Mouse (Mus musculus) thymus, postnatal 0 days (tissue): ENCODE measurements around the gene Prkcd. TPM values are rescaled to one million over a fixed set of nuclear protein-coding genes. Genes with fewer than 3 reads are reported as not detected.

Experiments
- DNase-seq: peaks from one replicate; pipeline ENCODE4 v3.0.0-alpha.2; 2015; ENCODE audit warnings: low spot score
- polyA plus RNA-seq: library from polyadenylated mRNA; unstranded; fragments of >200 nt; fragmentation: Nextera tagmentation; extraction: Ambion mirVana; gene quantifications from 2 replicates; pipeline ENCODE4 v1.2.1, GENCODE M21; 2015

The Prkcd gene
- polyA plus RNA-seq, 1 experiment from 2014 or later = 63.7 TPM

GRCm38 (mm10) chr14:30635219-30635910, 9.4 kb upstream of the Prkcd start:
- DNase-seq = no peak

GRCm38 (mm10) chr14:30634418-30634817, 8.4 kb upstream of the Prkcd start:
- no peak for DNase-seq

DNA sequence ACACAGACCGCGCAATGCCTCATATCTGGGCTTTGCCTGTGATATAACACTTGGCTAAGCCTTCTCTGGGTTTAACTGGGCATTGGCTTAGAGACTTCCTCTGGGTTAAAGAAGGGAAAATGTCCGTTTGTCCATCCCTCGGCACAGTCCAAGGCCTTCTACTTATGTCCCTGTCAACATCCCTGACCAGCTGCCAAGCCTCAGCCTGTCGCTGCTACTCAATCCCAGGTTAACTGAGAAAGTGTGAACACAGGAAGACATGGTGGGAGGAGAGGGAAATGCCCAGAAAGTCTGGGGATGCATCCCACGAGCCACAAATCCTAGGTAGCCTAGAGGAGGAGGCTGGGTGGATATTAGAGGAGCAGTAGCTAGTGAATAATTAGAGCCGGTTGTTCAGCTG, 7.7 kb upstream of the Prkcd start:
- no peak for DNase-seq

DNA sequence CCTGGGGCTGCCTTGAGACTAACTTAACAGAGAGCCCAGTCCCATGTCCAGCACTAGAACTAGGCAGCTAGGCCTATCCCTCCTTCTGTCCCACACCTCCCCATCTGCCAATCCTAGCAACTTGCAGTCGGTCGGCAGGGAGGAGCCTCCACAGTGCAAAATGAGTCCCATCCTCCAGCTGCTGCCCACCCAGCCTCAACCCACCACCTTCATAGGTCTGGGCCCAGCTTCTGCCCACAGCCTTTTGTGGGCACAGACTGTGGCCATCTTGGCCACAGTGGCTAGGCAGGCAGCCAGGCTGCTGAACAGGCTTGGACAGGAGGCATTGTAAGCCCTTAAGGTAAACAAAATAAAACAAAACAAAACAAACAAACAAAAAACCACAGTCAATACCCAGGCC, 5.8 kb upstream of the Prkcd start:
- DNase-seq = no peak

- DNase-seq = peak; percentile 12
Measured at GRCm38 (mm10) chr14:30630811-30631576, 5.0 kb upstream of the Prkcd start.

DNA sequence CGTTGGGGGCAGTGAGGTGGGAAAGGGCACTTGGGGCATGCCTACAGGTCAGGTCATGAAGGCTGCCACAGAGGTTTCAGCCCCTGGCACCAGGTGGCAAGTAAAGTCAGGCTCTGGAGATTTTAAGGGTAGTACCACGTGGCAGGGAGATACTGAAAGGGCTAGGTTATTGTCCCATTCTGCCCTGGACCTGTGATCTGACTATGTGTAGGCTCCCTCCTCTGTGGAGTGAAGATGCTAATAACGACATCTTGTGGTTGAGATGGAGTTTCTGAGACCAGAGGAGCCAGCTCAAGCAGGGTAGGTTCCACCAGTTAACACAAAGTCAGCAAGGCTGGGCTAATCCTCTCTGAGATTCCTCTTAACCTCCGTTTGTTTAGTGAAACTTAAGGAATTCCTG, 3.8 kb upstream of the Prkcd start:
- DNase-seq = no peak

- no peak for DNase-seq
Measured at GRCm38 (mm10) chr14:30628235-30628634, 2.2 kb upstream of the Prkcd start.

DNA sequence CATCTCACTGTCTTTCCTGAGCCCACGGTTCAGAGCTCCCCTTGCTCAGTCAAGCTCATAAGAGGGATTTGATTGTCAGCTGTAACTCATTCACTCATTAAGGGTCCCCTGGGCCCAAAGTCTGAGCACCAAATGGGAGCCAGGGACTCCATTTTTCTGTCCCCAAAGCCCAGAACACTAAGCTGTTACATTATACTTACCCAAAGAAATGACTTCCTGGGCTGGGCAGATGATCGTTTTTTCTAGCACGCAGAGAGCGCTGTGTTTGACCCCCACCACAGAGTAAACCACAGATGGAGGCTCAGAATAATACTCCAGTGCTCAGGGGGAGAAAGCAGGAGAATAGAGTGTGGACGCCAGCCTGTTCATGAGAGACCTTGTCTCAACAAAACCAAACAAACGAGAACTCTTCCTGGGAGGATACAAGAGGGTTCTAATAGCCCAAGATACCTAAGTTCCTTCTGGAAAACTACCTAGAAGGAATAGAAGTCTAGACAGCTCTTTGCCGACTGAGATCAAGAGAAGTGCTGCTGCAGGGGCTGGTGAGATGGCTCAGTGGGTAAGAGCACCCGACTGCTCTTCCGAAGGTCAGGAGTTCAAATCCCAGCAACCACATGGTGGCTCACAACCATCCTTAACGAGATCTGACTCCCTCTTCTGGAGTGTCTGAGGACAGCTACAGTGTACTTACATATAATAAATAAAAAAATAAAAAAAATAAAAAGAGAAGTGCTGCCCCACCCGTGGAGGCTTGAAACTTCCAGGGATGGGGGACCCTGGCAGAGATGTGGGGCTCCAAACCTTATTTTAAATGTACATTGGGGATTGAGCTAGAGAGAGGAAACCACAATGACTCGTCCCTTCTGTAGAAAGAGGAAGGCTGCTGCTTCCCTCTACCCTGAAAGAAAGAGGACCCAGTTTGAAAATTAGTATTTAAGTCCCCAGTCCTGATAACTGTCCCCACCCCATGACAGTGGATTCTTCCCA, 1.0 kb upstream of the Prkcd start:
- peak; percentile 22 for DNase-seq

DNA sequence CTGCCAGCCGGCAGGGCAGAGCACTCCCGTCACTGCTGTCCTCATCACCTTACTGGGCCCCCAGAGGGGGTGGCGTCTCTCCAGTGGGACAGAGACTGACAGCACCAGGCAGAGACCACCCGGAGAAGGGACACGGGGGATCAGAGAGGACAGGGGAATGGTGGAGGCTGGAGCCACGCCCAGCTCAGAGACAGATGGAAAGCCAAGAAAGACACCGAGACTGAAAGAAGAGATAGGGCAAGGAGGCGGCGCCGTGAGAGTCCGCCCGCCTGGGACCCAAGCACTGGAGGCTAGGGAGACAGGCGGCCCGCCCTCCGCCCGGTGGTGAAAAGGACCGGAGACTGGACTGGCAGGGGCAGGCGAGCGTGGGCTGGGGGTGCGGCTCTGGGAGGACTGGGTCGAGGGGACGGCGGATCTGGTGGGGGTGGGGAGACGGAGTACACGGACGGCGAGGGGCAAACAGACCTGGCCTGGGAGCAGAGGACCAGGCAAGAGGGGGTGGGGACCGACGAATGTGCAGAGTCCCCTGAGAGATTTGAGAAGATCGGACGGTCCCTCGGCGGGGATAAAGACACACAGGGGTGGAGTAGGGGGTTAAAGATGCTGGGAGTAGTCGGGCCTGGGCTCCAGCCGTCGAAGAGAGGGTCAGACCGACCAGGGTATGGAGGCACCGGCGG, 741 bp downstream of the Prkcd start:
- DNase-seq = peak; percentile 32

GRCm38 (mm10) chr14:30624277-30624721, 1.7 kb downstream of the Prkcd start:
- DNase-seq = no peak

GRCm38 (mm10) chr14:30622556-30622955, 3.5 kb downstream of the Prkcd start:
- DNase-seq = no peak

DNA sequence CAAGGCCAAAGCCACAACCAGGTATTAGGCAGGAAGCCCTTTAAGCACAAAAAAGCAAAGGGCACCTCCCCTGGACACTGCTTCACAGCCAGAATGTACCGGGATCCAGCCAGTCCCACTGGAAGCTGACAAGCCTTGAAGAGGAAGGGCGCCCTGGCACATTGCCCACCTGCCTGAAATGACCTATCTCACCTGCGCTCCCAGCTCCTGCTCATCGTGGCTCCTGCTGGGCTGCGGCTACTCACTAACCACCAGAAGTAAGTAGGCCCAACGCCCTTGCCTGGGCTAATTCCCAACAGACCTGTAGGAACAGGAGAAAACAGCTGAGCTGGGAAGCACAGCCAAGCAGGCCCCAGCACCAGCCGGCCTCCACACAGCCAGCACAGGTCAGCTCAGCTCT, 3.9 kb downstream of the Prkcd start:
- DNase-seq = no peak

DNA sequence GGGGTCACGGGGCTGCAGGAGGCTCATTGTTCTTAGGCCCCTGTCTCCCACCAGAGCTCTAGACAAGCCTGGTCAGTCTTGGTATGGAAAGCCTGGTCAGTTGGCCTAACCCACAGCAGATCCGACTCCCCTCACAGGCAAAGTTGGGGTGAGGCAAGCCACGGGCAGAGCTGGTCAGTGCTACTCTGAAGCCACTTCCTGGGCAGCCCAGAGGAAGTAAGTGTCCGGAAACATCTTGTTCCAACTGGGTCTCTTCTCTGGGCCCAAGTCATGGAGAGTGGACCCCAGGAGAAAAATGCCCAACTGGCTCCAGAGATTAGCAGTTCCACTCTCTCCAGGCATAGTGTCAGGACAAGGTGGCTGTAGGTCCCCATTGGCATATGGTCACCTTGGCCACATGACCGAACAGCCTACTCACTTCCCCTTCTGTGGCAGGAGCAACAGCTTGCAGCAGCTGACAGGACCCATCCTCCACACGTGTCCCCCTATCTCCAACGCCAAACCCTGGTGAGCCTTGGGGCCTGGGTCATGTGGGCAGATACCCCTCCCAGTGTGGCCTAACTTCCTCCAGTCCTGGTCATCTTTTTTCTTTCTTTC, 5.9 kb downstream of the Prkcd start:
- no peak for DNase-seq

DNA sequence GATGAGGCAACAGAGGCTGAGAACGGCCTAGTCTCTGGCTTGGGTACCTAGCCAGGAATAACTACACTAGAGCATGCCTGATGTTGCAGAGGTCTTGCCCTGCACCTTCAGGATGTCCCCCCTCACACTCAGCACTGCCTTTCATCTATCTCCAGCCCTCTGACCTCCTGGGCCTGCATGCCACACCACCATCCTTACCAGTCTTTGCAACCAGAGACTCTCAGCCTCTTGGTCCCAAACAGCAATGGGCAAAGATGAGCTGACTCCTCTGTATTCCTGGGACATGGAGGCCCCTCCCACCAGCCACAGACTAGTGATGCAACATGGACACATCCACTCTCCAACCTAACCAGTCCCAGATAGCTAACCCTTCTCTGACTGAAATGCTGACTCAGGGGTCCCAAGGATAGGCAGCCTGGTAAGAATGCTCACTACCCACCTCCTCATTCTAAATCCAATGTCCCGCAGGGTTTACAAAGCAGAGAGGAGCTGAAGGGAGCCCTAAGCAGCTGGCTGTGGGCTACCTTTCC, 7.2 kb downstream of the Prkcd start:
- DNase-seq = no peak

- DNase-seq = no peak
Measured at GRCm38 (mm10) chr14:30616751-30617150, 9.3 kb downstream of the Prkcd start.

DNA sequence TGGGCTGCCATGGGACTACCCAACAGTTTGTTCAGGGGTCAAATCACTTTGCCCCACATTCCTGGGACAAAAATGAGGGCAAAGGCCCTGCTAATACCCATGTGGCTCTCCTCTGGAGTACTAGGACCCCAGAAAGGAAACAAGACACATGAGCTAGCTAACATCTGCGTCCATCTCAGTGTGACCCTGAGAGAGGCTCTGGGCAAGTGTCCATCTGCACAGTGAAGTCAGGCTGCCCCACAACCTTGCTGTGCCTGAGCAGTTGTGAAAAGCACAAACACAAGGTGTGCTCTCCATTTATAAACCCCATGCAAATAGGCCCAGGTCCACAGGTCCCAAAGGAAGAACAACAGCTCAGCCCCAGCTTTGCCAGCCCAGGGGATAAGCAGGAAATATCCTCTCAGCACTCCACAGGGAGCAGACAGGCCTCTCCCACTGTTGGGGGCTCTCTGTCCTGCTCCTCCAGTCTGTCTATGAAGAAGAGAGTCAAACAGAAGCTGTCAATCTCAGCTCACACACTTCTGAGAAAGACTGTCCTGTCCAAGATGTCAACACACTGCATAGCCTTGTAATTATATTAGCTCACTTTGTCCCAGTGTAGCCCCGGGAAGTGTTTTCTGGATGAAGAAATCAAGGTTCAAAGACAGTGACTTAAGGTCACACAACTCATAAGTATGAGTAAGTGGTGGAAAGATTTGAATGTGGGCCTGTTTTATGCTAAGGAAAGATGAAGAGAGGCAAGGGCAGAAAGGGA, 12.9 kb downstream of the Prkcd start:
- no peak for DNase-seq

- DNase-seq = peak; percentile 65
Measured at GRCm38 (mm10) chr14:30612523-30612922, 13.5 kb downstream of the Prkcd start.

DNA sequence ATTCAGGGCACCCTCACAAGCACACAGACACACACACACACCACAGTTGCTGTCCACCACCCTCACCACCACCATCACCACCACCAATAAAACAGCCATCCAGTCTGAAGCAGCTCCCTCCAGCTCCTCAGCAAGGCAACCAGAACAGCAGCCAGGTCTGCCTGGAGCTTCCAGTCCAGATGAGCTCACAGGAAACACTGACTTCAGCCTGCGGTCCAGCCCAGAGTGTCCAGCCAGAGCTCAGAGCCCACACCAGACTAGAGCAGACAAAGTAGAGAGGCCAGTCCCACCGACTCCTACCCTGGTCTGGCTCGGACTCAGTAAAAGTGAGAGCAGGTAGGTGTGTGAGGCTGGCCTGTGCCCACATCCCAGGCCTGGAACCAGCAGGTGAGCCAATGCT, 15.1 kb downstream of the Prkcd start:
- DNase-seq = no peak

- DNase-seq = no peak
Measured at GRCm38 (mm10) chr14:30610304-30610703, 15.7 kb downstream of the Prkcd start.

DNA sequence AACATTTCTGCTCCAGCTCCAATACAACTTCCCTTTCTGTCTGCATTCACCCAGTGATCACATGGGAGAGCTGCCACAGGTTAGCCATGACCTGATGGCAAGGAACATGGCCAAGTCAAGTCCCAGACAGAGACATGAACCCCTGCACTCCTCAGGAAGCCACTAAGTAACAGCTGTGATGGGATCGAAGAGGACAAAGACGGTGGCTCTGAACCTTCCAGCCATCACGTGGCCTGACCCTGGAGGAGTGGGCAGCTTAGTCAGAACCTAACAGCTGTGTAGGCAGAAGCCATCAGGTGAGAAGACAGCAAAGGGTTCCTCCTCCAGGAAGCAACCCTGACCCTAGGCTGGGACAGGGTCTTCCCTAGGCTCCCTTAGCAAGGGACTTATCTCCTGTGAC, 16.5 kb downstream of the Prkcd start:
- DNase-seq = no peak
